8 mouse cellular contexts compared by ENCODE assay signal in genomic region chr3:27983935-27984577, GRCm38 (mm10). TPM values are rescaled to one million over a fixed set of nuclear protein-coding genes. Genes with fewer than 3 reads are reported as not detected.
DNase-seq lines count a peak whose midpoint lies in the region; ATAC-seq and TF ChIP-seq lines count a peak whose summit lies in the region.

No protein-coding gene starts in this region.

- peak; percentile 61 for DNase-seq in layer of hippocampus, adult 11-12 months (ENCODE audit: low spot score)
- DNase-seq in layer of hippocampus, adult 9-10 months (ENCODE audit: low spot score) = no peak
- peak; percentile 89 for DNase-seq in embryonic facial prominence, embryonic 11.5 days (ENCODE audit: low spot score)
- DNase-seq in heart, adult 18-20 months = peak; percentile 89 to 94
- DNase-seq in splenic B cell, adult 2 months (ENCODE audit: low read depth, low spot score) = peak; percentile 8

- no peaks in the 10 kb centered on the region for H3K9me3 ChIP-seq in embryonic facial prominence, embryonic 11.5 days (replicated peaks; ENCODE audit: control insufficient read depth, low read length)
- H3K9me3 ChIP-seq in intestine, postnatal 0 days (ENCODE audit: control insufficient read depth) = no peaks in the 10 kb centered on the region
- H3K9me3 ChIP-seq in limb, embryonic 12.5 days = no peaks in the 10 kb centered on the region
- no peaks in the 10 kb centered on the region for H3K9me3 ChIP-seq in midbrain, embryonic 12.5 days

- no peaks in the 10 kb centered on the region for H3K27me3 ChIP-seq in embryonic facial prominence, embryonic 11.5 days (ENCODE audit: control insufficient read depth, insufficient read depth, low read length)
- no peaks in the 10 kb centered on the region for H3K27me3 ChIP-seq in intestine, postnatal 0 days (replicated peaks; ENCODE audit: control insufficient read depth, insufficient read depth, low read length)
- no peaks in the 10 kb centered on the region for H3K27me3 ChIP-seq in limb, embryonic 12.5 days
- no peaks in the 10 kb centered on the region for H3K27me3 ChIP-seq in midbrain, embryonic 12.5 days
- H3K27me3 ChIP-seq in splenic B cell, adult 2 months (ENCODE audit: control insufficient read depth, insufficient read depth, low read length, poor library complexity, severe bottlenecking) = no peaks in the 10 kb centered on the region

- H3K4me1 ChIP-seq in embryonic facial prominence, embryonic 11.5 days (ENCODE audit: control insufficient read depth, insufficient read depth, low read length) = no peaks in the 10 kb centered on the region
- H3K4me1 ChIP-seq in intestine, postnatal 0 days (replicated peaks; ENCODE audit: control insufficient read depth, insufficient read depth, low read length) = peaks cover 10% of the 10 kb centered on the region
- H3K4me1 ChIP-seq in limb, embryonic 12.5 days (replicated peaks) = peaks cover 21% of the 10 kb centered on the region
- H3K4me1 ChIP-seq in midbrain, embryonic 12.5 days = peaks cover 5% of the 10 kb centered on the region; the same call in 1 of the 2 replicates

- H3K36me3 ChIP-seq in embryonic facial prominence, embryonic 11.5 days (replicated peaks; ENCODE audit: control insufficient read depth, insufficient read depth, low read depth, low read length) = no peaks in the 10 kb centered on the region
- no peaks in the 10 kb centered on the region for H3K36me3 ChIP-seq in intestine, postnatal 0 days (ENCODE audit: control insufficient read depth, insufficient read depth)
- H3K36me3 ChIP-seq in limb, embryonic 12.5 days = no peaks in the 10 kb centered on the region
- H3K36me3 ChIP-seq in midbrain, embryonic 12.5 days = no peaks in the 10 kb centered on the region
- H3K36me3 ChIP-seq in splenic B cell, adult 2 months (ENCODE audit: control insufficient read depth, insufficient read depth, low read length, poor library complexity, severe bottlenecking) = no peaks in the 10 kb centered on the region

- H3K9ac ChIP-seq in embryonic facial prominence, embryonic 11.5 days (replicated peaks; ENCODE audit: low read length) = no peak overlapping the region
- peak overlapping the region; percentile 27; the same call in 1 of the 2 replicates for H3K9ac ChIP-seq in intestine, postnatal 0 days (ENCODE audit: low read depth, low read length)
- no peak overlapping the region for H3K9ac ChIP-seq in limb, embryonic 12.5 days (replicated peaks)
- H3K9ac ChIP-seq in midbrain, embryonic 12.5 days (replicated peaks) = no peak overlapping the region

- H3K4me2 ChIP-seq in embryonic facial prominence, embryonic 11.5 days (ENCODE audit: low read depth, low read length) = peak overlapping the region; percentile 19
- peak overlapping the region; percentile 63 for H3K4me2 ChIP-seq in intestine, postnatal 0 days (replicated peaks; ENCODE audit: low read depth)
- peak overlapping the region; percentile 52 for H3K4me2 ChIP-seq in limb, embryonic 12.5 days
- H3K4me2 ChIP-seq in midbrain, embryonic 12.5 days (replicated peaks) = peak overlapping the region; percentile 42

- no peak overlapping the region for H3K27ac ChIP-seq in embryonic facial prominence, embryonic 11.5 days (replicated peaks; ENCODE audit: low read depth, low read length)
- peak overlapping the region; percentile 60 for H3K27ac ChIP-seq in intestine, postnatal 0 days (ENCODE audit: low read depth, low read length)
- no peak overlapping the region for H3K27ac ChIP-seq in limb, embryonic 12.5 days
- H3K27ac ChIP-seq in midbrain, embryonic 12.5 days (replicated peaks) = peak overlapping the region; percentile 62

- no peak for TF ChIP-seq CTCF in intestine, postnatal 0 days (IDR thresholded peaks at IDR 0.05; ENCODE audit: low read depth)

- 19% methylated on average over 14 of the region's 14 CpGs for whole genome bisulfite sequencing in embryonic facial prominence, embryonic 11.5 days
- 2% methylated on average over 14 of the region's 14 CpGs for WGBS in intestine, postnatal 0 days
- 19% methylated on average over 14 of the region's 14 CpGs for WGBS in limb, embryonic 12.5 days
- WGBS in midbrain, embryonic 12.5 days = 14% methylated on average over 14 of the region's 14 CpGs

- ATAC-seq in embryonic facial prominence, embryonic 11.5 days (replicated peaks; ENCODE audit: insufficient number of reproducible peaks, low FRiP score, low TSS enrichment, low read depth) = peak; percentile 91
- peak; percentile 74 for ATAC-seq in intestine, postnatal 0 days
- peak; percentile 87 for ATAC-seq in limb, embryonic 12.5 days (ENCODE audit: insufficient number of reproducible peaks, insufficient read depth, low FRiP score, low TSS enrichment, low read depth)
- peak; percentile 96 for ATAC-seq in midbrain, embryonic 12.5 days (ENCODE audit: low FRiP score, low read depth)

- no peak overlapping the region for H3K4me3 ChIP-seq in embryonic facial prominence, embryonic 11.5 days (ENCODE audit: low read depth, low read length)
- H3K4me3 ChIP-seq in intestine, postnatal 0 days (ENCODE audit: low read depth, low read length) = peak overlapping the region; percentile 52
- peak overlapping the region; percentile 10; the same call in 1 of the 2 replicates for H3K4me3 ChIP-seq in limb, embryonic 12.5 days (replicated peaks)
- peak overlapping the region; percentile 23 for H3K4me3 ChIP-seq in midbrain, embryonic 12.5 days

RNA-seq across cellular contexts. Expression of gene Pld1, which starts 45.6 kb away (rescaled TPM):
- polyA plus RNA-seq in embryonic facial prominence, embryonic 11.5 days (2014; fragmentation: Nextera tagmentation; extraction: Ambion mirVana) = 2.5 and 3.3 TPM in 2 replicates
- total RNA-seq in heart, adult 18-20 months (2021) = 10 to 100 TPM in 1 of 2 experiments, 1 to 10 TPM in 1; 8.0 to 11.8 TPM
- polyA plus RNA-seq in intestine, postnatal 0 days (2015; fragmentation: Nextera tagmentation; extraction: Ambion mirVana) = 18.1 and 19.2 TPM in 2 replicates
- polyA plus RNA-seq in limb, embryonic 12.5 days (2016; fragmentation: Nextera tagmentation; extraction: Ambion mirVana) = 2.6 and 2.8 TPM in 2 replicates
- polyA plus RNA-seq in midbrain, embryonic 12.5 days (2016; fragmentation: Nextera tagmentation; extraction: Ambion mirVana) = 4.9 and 5.9 TPM in 2 replicates

Comparison
In these comparisons a context has a peak if more than half of its experiments do, and no peak if none do; other contexts are left out.
1. H3K27ac ChIP-seq: peak in intestine, postnatal 0 days (single experiment) and midbrain, embryonic 12.5 days (single experiment); none in embryonic facial prominence, embryonic 11.5 days (single experiment) and limb, embryonic 12.5 days (single experiment).
2. Peak in every context shown above with its lines, with median percentiles within 50 percentile points of each other: ATAC-seq and H3K4me2 ChIP-seq.